Mouse (Mus musculus): ENCODE results near the gene Tnfrsf14. TPM values are rescaled to one million over a fixed set of nuclear protein-coding genes. Genes with fewer than 3 reads are reported as not detected.

Gene Tnfrsf14
- polyA plus RNA-seq, 1 experiment = 177 TPM

DNA sequence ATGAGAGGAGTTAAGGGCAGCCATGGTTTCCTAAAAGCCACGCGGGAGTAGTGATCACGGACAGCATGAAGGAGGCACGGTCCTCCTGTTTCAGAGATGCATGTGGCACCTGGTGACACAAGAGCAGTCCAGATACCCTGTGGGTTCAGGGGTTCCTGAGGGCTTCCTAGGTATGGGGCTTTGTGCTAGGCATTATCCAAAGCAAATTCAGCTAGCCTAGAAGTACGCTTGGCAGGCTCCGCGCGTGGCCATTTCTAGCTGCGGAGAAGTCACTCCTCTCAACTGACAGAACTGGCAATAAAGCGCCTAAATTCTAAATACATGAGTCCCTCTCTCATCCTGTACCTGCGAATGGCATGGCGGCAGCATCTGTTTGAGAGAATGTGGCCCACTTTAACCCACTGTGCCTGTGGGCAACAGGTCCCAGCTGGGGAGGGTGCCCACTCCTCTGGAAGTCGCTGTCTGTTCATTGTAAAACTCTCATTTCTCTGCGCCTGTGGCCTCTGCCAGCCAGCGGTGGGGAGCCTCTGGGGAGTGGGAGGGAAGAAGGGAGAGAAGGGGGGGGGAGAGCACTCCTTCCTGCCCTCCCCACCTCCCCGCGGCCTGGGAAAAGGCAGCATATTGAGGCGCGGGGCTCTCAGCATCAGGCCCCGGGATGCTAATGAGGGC, 31.8 kb upstream of the Tnfrsf14 start:
- Histone ChIP-seq H3K4me1 (ENCODE audit: control insufficient read depth, insufficient read depth, insufficient read length, low read length) (peaks cover 9% of the 10 kb centered on the region), H3K4me3 (ENCODE audit: low read depth, low read length) (peak overlapping the region; percentile 63), H3K27ac (ENCODE audit: insufficient read depth, low read depth, low read length) (no peak overlapping the region), H3K27me3 (ENCODE audit: control insufficient read depth, insufficient read depth, low read length) (peaks cover 22% of the 10 kb centered on the region), H3K36me3 (ENCODE audit: control insufficient read depth, insufficient read depth, low read length) (no peaks in the 10 kb centered on the region)
- 50% methylated on average over 20 of the region's 20 CpGs for WGBS
- TF ChIP-seq POLR2A (IDR thresholded peaks at IDR 0.05; ENCODE audit: low read depth, low read length) (no peak), CTCF (IDR thresholded peaks at IDR 0.05; ENCODE audit: extremely low read depth, insufficient read length, insufficient replicate concordance, low read depth, low read length) (no peak)

GRCm38 (mm10) chr4:154958621-154959020, 30.3 kb upstream of the Tnfrsf14 start:
- no peak overlapping the region for H3K27ac ChIP-seq (ENCODE audit: insufficient read depth, low read depth, low read length)
- H3K27me3 ChIP-seq (ENCODE audit: control insufficient read depth, insufficient read depth, low read length) = peaks cover 25% of the 10 kb centered on the region
- peaks cover 8% of the 10 kb centered on the region for H3K4me1 ChIP-seq (ENCODE audit: control insufficient read depth, insufficient read depth, insufficient read length, low read length)
- no peak overlapping the region for H3K4me3 ChIP-seq (ENCODE audit: low read depth, low read length)
- no peaks in the 10 kb centered on the region for H3K36me3 ChIP-seq (ENCODE audit: control insufficient read depth, insufficient read depth, low read length)
- no peak for TF ChIP-seq CTCF (IDR thresholded peaks at IDR 0.05; ENCODE audit: extremely low read depth, insufficient read length, insufficient replicate concordance, low read depth, low read length)
- TF ChIP-seq POLR2A (IDR thresholded peaks at IDR 0.05; ENCODE audit: low read depth, low read length) = no peak
- 49% methylated on average over 8 of the region's 8 CpGs for WGBS

DNA sequence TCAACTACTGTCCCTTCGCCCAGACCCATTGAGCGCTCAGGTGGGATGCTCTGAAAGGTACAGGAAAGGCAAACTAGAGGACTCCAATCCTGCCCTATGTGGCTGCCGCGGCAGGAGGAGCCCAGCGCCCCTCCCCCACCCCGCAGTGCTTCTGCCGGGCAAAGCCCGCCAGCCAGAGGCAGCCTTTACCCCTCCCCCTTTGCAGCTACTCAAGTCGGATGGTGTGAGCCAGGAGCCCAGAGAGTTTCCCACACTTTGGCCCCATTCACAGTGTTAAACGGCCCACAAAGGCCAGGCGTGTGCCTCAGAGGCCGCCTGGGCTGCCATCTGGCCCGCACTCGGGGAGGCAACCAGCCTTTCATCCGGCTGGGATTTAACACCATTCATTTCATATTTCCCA, 29.8 kb upstream of the Tnfrsf14 start:
- Histone ChIP-seq H3K36me3 (ENCODE audit: control insufficient read depth, insufficient read depth, low read length) (no peaks in the 10 kb centered on the region), H3K4me1 (ENCODE audit: control insufficient read depth, insufficient read depth, insufficient read length, low read length) (peaks cover 8% of the 10 kb centered on the region), H3K4me3 (ENCODE audit: low read depth, low read length) (no peak overlapping the region), H3K27ac (ENCODE audit: insufficient read depth, low read depth, low read length) (no peak overlapping the region), H3K27me3 (ENCODE audit: control insufficient read depth, insufficient read depth, low read length) (peaks cover 29% of the 10 kb centered on the region)
- TF ChIP-seq POLR2A (IDR thresholded peaks at IDR 0.05; ENCODE audit: low read depth, low read length) = no peak
- no peak for TF ChIP-seq CTCF (IDR thresholded peaks at IDR 0.05; ENCODE audit: extremely low read depth, insufficient read length, insufficient replicate concordance, low read depth, low read length)
- WGBS = 16% methylated on average over 15 of the region's 15 CpGs

- 68% methylated on average over 13 of the region's 13 CpGs for WGBS
Observed at GRCm38 (mm10) chr4:154957289-154957993, 29.1 kb upstream of the Tnfrsf14 start.

GRCm38 (mm10) chr4:154956604-154957003, 28.2 kb upstream of the Tnfrsf14 start:
- Histone ChIP-seq H3K36me3 (ENCODE audit: control insufficient read depth, insufficient read depth, low read length) (no peaks in the 10 kb centered on the region), H3K4me1 (ENCODE audit: control insufficient read depth, insufficient read depth, insufficient read length, low read length) (peaks cover 7% of the 10 kb centered on the region; the same call in 1 of the 2 replicates), H3K27ac (ENCODE audit: insufficient read depth, low read depth, low read length) (no peak overlapping the region), H3K27me3 (ENCODE audit: control insufficient read depth, insufficient read depth, low read length) (peaks cover 38% of the 10 kb centered on the region), H3K4me3 (ENCODE audit: low read depth, low read length) (no peak overlapping the region)
- 70% methylated on average over 9 of the region's 9 CpGs for WGBS
- no peak for TF ChIP-seq POLR2A (IDR thresholded peaks at IDR 0.05; ENCODE audit: low read depth, low read length)
- no peak for TF ChIP-seq CTCF (IDR thresholded peaks at IDR 0.05; ENCODE audit: extremely low read depth, insufficient read length, insufficient replicate concordance, low read depth, low read length)

More at GRCm38 (mm10) chr4:154957289-154957993, 29.1 kb upstream of the Tnfrsf14 start:
- TF ChIP-seq CTCF (IDR thresholded peaks at IDR 0.05; ENCODE audit: extremely low read depth, insufficient read length, insufficient replicate concordance, low read depth, low read length) (no peak), POLR2A (IDR thresholded peaks at IDR 0.05; ENCODE audit: low read depth, low read length) (no peak)
- Histone ChIP-seq H3K4me3 (ENCODE audit: low read depth, low read length) (no peak overlapping the region), H3K27ac (ENCODE audit: insufficient read depth, low read depth, low read length) (no peak overlapping the region), H3K4me1 (ENCODE audit: control insufficient read depth, insufficient read depth, insufficient read length, low read length) (peaks cover 8% of the 10 kb centered on the region), H3K36me3 (ENCODE audit: control insufficient read depth, insufficient read depth, low read length) (no peaks in the 10 kb centered on the region), H3K27me3 (ENCODE audit: control insufficient read depth, insufficient read depth, low read length) (peaks cover 37% of the 10 kb centered on the region)

GRCm38 (mm10) chr4:154952461-154953241, 24.3 kb upstream of the Tnfrsf14 start:
- Histone ChIP-seq H3K27me3 (ENCODE audit: control insufficient read depth, insufficient read depth, low read length) (peaks cover 35% of the 10 kb centered on the region), H3K27ac (ENCODE audit: insufficient read depth, low read depth, low read length) (no peak overlapping the region), H3K4me3 (ENCODE audit: low read depth, low read length) (no peak overlapping the region), H3K36me3 (ENCODE audit: control insufficient read depth, insufficient read depth, low read length) (no peaks in the 10 kb centered on the region), H3K4me1 (ENCODE audit: control insufficient read depth, insufficient read depth, insufficient read length, low read length) (0 out of 2 replicates have a peak, but pooled peaks cover 3% of the 10 kb centered on the region)
- TF ChIP-seq POLR2A (IDR thresholded peaks at IDR 0.05; ENCODE audit: low read depth, low read length) (no peak), CTCF (IDR thresholded peaks at IDR 0.05; ENCODE audit: extremely low read depth, insufficient read length, insufficient replicate concordance, low read depth, low read length) (no peak)
- 5% methylated on average over 26 of the region's 26 CpGs for WGBS
